ENCODE assay signal across 8 mouse cellular contexts in the genomic region with DNA sequence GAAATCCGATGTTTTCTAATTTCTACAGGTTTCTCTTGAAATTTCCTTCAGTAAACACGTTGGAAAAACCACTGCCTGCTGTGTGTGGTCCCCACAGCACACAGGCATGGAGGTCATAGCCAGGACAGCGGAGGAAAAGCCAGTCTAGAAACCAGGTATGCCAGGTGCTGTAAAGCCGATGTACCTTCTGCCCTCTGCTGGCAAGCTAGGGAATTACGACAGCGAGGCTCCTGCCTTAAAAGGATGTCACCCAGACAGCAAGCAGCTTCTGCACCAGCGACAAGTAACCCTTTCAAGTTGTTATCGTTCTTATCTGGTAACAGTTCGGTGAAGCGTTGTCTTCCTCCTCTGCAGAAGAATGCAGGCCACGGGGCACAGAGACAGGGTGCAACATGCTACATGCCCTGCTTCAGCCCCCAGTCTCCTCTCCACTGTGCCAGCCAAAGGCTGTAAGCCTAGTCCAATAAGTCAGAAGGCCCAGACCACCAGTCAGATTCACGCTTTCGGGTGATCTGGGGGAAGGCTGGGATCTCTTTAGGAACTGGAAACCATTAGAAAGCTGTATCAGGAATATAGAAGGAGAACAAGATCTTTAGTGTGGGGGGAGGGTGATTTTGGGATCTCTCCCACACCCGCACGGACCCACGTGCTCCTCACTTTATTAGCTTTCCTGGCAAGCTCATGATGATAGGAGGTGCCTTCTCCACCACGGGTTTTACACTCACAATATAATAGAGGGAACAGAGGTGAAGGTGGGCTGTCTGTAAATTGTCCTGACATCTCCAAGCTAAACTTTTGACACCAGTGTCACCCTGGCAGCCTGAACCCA.
DNase-seq lines count a peak whose midpoint lies in the region; ATAC-seq lines count a peak whose summit lies in the region.

No protein-coding gene starts in this region.

- H3K36me3 ChIP-seq in liver, embryonic 11.5 days (ENCODE audit: control insufficient read depth, insufficient read depth, low read length) = no peaks in the 10 kb centered on the region

- no peaks in the 10 kb centered on the region for H3K4me1 ChIP-seq in liver, embryonic 11.5 days (replicated peaks; ENCODE audit: control insufficient read depth, insufficient read depth, low read length)

- no peaks in the 10 kb centered on the region for H3K27me3 ChIP-seq in liver, embryonic 11.5 days (replicated peaks; ENCODE audit: control insufficient read depth, insufficient read depth, low read length)

- no peaks in the 10 kb centered on the region for H3K9me3 ChIP-seq in liver, embryonic 11.5 days (ENCODE audit: control insufficient read depth, low read length)

- peak; percentile 45 for DNase-seq in 416B (ENCODE audit: low read depth)
- peak; percentile 70 for DNase-seq in R1 (ENCODE audit: low read depth, low spot score)
- peak; percentile 67 to 82 for DNase-seq in cerebellum, postnatal 4 days (ENCODE audit: low spot score in 2 of 2)
- DNase-seq in kidney, postnatal 14 days = peak; percentile 79
- peak; percentile 58 for DNase-seq in liver, embryonic 11.5 days (ENCODE audit: low spot score)
- peak; percentile 73 for DNase-seq in ovary, postnatal 14 days (ENCODE audit: low spot score)
- peak; percentile 87 for DNase-seq in thymus, postnatal 14 days

- H3K4me2 ChIP-seq in liver, embryonic 11.5 days = no peak overlapping the region

- no peak overlapping the region for H3K27ac ChIP-seq in liver, embryonic 11.5 days (ENCODE audit: low read depth, low read length)

- no peak overlapping the region for H3K4me3 ChIP-seq in liver, embryonic 11.5 days (ENCODE audit: low read depth, low read length)

- 26% methylated on average over 17 of the region's 17 CpGs for WGBS in liver, embryonic 11.5 days

- peak; percentile 77 for ATAC-seq in granulocyte monocyte progenitor cell, adult 5-6 weeks (replicated peaks; ENCODE audit: poor library complexity, severe bottlenecking)
- ATAC-seq in liver, embryonic 11.5 days (replicated peaks; ENCODE audit: low FRiP score) = peak; percentile 29; the same call in 1 of the 2 replicates

- no peak overlapping the region for H3K9ac ChIP-seq in liver, embryonic 11.5 days (ENCODE audit: low read depth, low read length)
